Mouse (Mus musculus): ENCODE results near the gene Nfe2l2. TPM values are rescaled to one million over a fixed set of nuclear protein-coding genes. Genes with fewer than 3 reads are reported as not detected.
A peak's percentile ranks its signal among the peaks of the same experiment; 100 is the strongest.

The Nfe2l2 gene
- polyA plus RNA-seq, 1 experiment, result 42.2 TPM

GRCm38 (mm10) chr2:75714766-75715165 lies 10.3 kb upstream of the Nfe2l2 start:
- no peak for DNase-seq
- 90% methylated on average over 4 of the region's 4 CpGs for WGBS
- Histone ChIP-seq H3K36me3 (ENCODE audit: control insufficient read depth, insufficient read depth, low read length) (no peaks in the 10 kb centered on the region), H3K27ac (ENCODE audit: control insufficient read depth, insufficient read depth, low read length) (no peak overlapping the region), H3K27me3 (ENCODE audit: control insufficient read depth, insufficient read depth, low read length) (no peaks in the 10 kb centered on the region), H3K4me1 (replicated peaks; ENCODE audit: control insufficient read depth, insufficient read depth, low read length) (no peaks in the 10 kb centered on the region), H3K4me3 (ENCODE audit: control insufficient read depth, insufficient read depth, low read length) (no peak overlapping the region)
- no peak for TF ChIP-seq POLR2A (IDR thresholded peaks at IDR 0.05; ENCODE audit: control insufficient read depth, extremely low read depth, insufficient read depth, low read length, poor library complexity)
- TF ChIP-seq CTCF (IDR thresholded peaks at IDR 0.05; ENCODE audit: borderline replicate concordance, control insufficient read depth, extremely low read depth, insufficient read depth, low read length, poor library complexity), result no peak

GRCm38 (mm10) chr2:75713083-75713482 lies 8.6 kb upstream of the Nfe2l2 start:
- no peak for TF ChIP-seq CTCF (IDR thresholded peaks at IDR 0.05; ENCODE audit: borderline replicate concordance, control insufficient read depth, extremely low read depth, insufficient read depth, low read length, poor library complexity)
- TF ChIP-seq POLR2A (IDR thresholded peaks at IDR 0.05; ENCODE audit: control insufficient read depth, extremely low read depth, insufficient read depth, low read length, poor library complexity), result no peak
- Histone ChIP-seq H3K36me3 (ENCODE audit: control insufficient read depth, insufficient read depth, low read length) (no peaks in the 10 kb centered on the region), H3K4me3 (ENCODE audit: control insufficient read depth, insufficient read depth, low read length) (no peak overlapping the region), H3K27ac (ENCODE audit: control insufficient read depth, insufficient read depth, low read length) (no peak overlapping the region), H3K4me1 (replicated peaks; ENCODE audit: control insufficient read depth, insufficient read depth, low read length) (no peaks in the 10 kb centered on the region), H3K27me3 (ENCODE audit: control insufficient read depth, insufficient read depth, low read length) (no peaks in the 10 kb centered on the region)
- WGBS, result 97% methylated on average over 3 of the region's 3 CpGs
- no peak for DNase-seq

GRCm38 (mm10) chr2:75707420-75707819 lies 3.0 kb upstream of the Nfe2l2 start:
- DNase-seq, result no peak
- Histone ChIP-seq H3K27ac (ENCODE audit: control insufficient read depth, insufficient read depth, low read length) (no peak overlapping the region), H3K27me3 (ENCODE audit: control insufficient read depth, insufficient read depth, low read length) (no peaks in the 10 kb centered on the region), H3K4me3 (ENCODE audit: control insufficient read depth, insufficient read depth, low read length) (no peak overlapping the region), H3K4me1 (replicated peaks; ENCODE audit: control insufficient read depth, insufficient read depth, low read length) (peaks cover 6% of the 10 kb centered on the region), H3K36me3 (ENCODE audit: control insufficient read depth, insufficient read depth, low read length) (no peaks in the 10 kb centered on the region)
- WGBS, result 58% methylated on average over 1 of the region's 1 CpGs
- no peak for TF ChIP-seq POLR2A (IDR thresholded peaks at IDR 0.05; ENCODE audit: control insufficient read depth, extremely low read depth, insufficient read depth, low read length, poor library complexity)
- TF ChIP-seq CTCF (IDR thresholded peaks at IDR 0.05; ENCODE audit: borderline replicate concordance, control insufficient read depth, extremely low read depth, insufficient read depth, low read length, poor library complexity), result no peak

- no peaks in the 10 kb centered on the region for H3K36me3 ChIP-seq (ENCODE audit: control insufficient read depth, insufficient read depth, low read length)
- peak overlapping the region; percentile 54; the same call in 1 of the 2 replicates for H3K27ac ChIP-seq (ENCODE audit: control insufficient read depth, insufficient read depth, low read length)
- no peak for DNase-seq
- peaks cover 6% of the 10 kb centered on the region for H3K4me1 ChIP-seq (replicated peaks; ENCODE audit: control insufficient read depth, insufficient read depth, low read length)
- TF ChIP-seq CTCF (IDR thresholded peaks at IDR 0.05; ENCODE audit: borderline replicate concordance, control insufficient read depth, extremely low read depth, insufficient read depth, low read length, poor library complexity), result no peak
- no peak for TF ChIP-seq POLR2A (IDR thresholded peaks at IDR 0.05; ENCODE audit: control insufficient read depth, extremely low read depth, insufficient read depth, low read length, poor library complexity)
- WGBS, result 45% methylated on average over 5 of the region's 5 CpGs
- H3K4me3 ChIP-seq (ENCODE audit: control insufficient read depth, insufficient read depth, low read length), result no peak overlapping the region
- no peaks in the 10 kb centered on the region for H3K27me3 ChIP-seq (ENCODE audit: control insufficient read depth, insufficient read depth, low read length)
These were observed 2.0 kb upstream of the Nfe2l2 start for GRCm38 (mm10) chr2:75706435-75706834.

- no peaks in the 10 kb centered on the region for H3K27me3 ChIP-seq (ENCODE audit: control insufficient read depth, insufficient read depth, low read length)
- peak overlapping the region; percentile 96 for H3K4me3 ChIP-seq (ENCODE audit: control insufficient read depth, insufficient read depth, low read length)
- WGBS, result 23% methylated on average over 19 of the region's 19 CpGs
- TF ChIP-seq POLR2A (IDR thresholded peaks at IDR 0.05; ENCODE audit: control insufficient read depth, extremely low read depth, insufficient read depth, low read length, poor library complexity) (no peak), CTCF (IDR thresholded peaks at IDR 0.05; ENCODE audit: borderline replicate concordance, control insufficient read depth, extremely low read depth, insufficient read depth, low read length, poor library complexity) (no peak)
- no peaks in the 10 kb centered on the region for H3K36me3 ChIP-seq (ENCODE audit: control insufficient read depth, insufficient read depth, low read length)
- H3K27ac ChIP-seq (ENCODE audit: control insufficient read depth, insufficient read depth, low read length), result peak overlapping the region; percentile 78; the same call in 1 of the 2 replicates
- no peak for DNase-seq
- peaks cover 6% of the 10 kb centered on the region for H3K4me1 ChIP-seq (replicated peaks; ENCODE audit: control insufficient read depth, insufficient read depth, low read length)
These were observed 816 bp upstream of the Nfe2l2 start for GRCm38 (mm10) chr2:75705162-75705752.

GRCm38 (mm10) chr2:75703375-75704181 lies 863 bp downstream of the Nfe2l2 start:
- peak; percentile 80 for DNase-seq
- no peaks in the 10 kb centered on the region for H3K27me3 ChIP-seq (ENCODE audit: control insufficient read depth, insufficient read depth, low read length)
- H3K4me3 ChIP-seq (ENCODE audit: control insufficient read depth, insufficient read depth, low read length), result peak overlapping the region; percentile 96
- no peaks in the 10 kb centered on the region for H3K36me3 ChIP-seq (ENCODE audit: control insufficient read depth, insufficient read depth, low read length)
- H3K4me1 ChIP-seq (replicated peaks; ENCODE audit: control insufficient read depth, insufficient read depth, low read length), result peaks cover 10% of the 10 kb centered on the region
- TF ChIP-seq POLR2A (IDR thresholded peaks at IDR 0.05; ENCODE audit: control insufficient read depth, extremely low read depth, insufficient read depth, low read length, poor library complexity) (no peak; the same call in 1 of the 2 replicates), CTCF (IDR thresholded peaks at IDR 0.05; ENCODE audit: borderline replicate concordance, control insufficient read depth, extremely low read depth, insufficient read depth, low read length, poor library complexity) (peak; percentile 14; the same call in 1 of the 2 replicates)
- WGBS, result under 1% methylated on average over 60 of the region's 62 CpGs
- H3K27ac ChIP-seq (ENCODE audit: control insufficient read depth, insufficient read depth, low read length), result peak overlapping the region; percentile 78

Data from thymus, adult 2 months (tissue).